Mouse (Mus musculus) heart, embryonic 11.5 days (tissue): Measurements from ENCODE around the gene Rbm4b. TPM values are rescaled to one million over a fixed set of nuclear protein-coding genes. Genes with fewer than 3 reads are reported as not detected.

Experiments
- polyA plus RNA-seq: library from polyadenylated mRNA; unstranded; fragments of >200 nt; fragmentation: Nextera tagmentation; extraction: Ambion mirVana; gene quantifications from 2 replicates; pipeline ENCODE4 v1.2.1, GENCODE M21; 2014

Gene Rbm4b
- polyA plus RNA-seq, 1 experiment from 2014 or later: 43.4 TPM

Other genes with a start within 250 kb of the Rbm4b start
- gene Pcx, start 246.0 kb upstream of the Rbm4b start, polyA plus RNA-seq: 12.8 and 13.9 TPM in 2 replicates
- 4.7 TPM in 2 replicates for gene Lrfn4, start 140.8 kb upstream of the Rbm4b start, polyA plus RNA-seq
- gene Rce1, start 130.9 kb upstream of the Rbm4b start, polyA plus RNA-seq: 39.0 and 39.9 TPM in 2 replicates
- gene Gm960, start 57.8 kb upstream of the Rbm4b start, polyA plus RNA-seq: 1.2 TPM in 2 replicates
- 0.42 and 0.49 TPM in 2 replicates for gene Sptbn2, start 45.3 kb upstream of the Rbm4b start, polyA plus RNA-seq
- 54.0 and 58.0 TPM in 2 replicates for gene Rbm4, start 37.4 kb downstream of the Rbm4b start, polyA plus RNA-seq
- 19.8 and 24.0 TPM in 2 replicates for gene Gm21992, start 55.1 kb downstream of the Rbm4b start, polyA plus RNA-seq
- 58.0 and 67.5 TPM in 2 replicates for gene Rbm14, start 55.1 kb downstream of the Rbm4b start, polyA plus RNA-seq
- gene Ccs, start 82.8 kb downstream of the Rbm4b start, polyA plus RNA-seq: 37.5 and 38.8 TPM in 2 replicates
- not detected in 2 replicates for gene Ccdc87, start 82.9 kb downstream of the Rbm4b start, polyA plus RNA-seq
- gene Ctsf, start 98.6 kb downstream of the Rbm4b start, polyA plus RNA-seq: 23.3 and 30.2 TPM in 2 replicates
- 4.5 and 5.2 TPM in 2 replicates for gene Actn3, start 121.4 kb downstream of the Rbm4b start, polyA plus RNA-seq
- gene Zdhhc24, start 122.2 kb downstream of the Rbm4b start, polyA plus RNA-seq: 7.1 and 8.9 TPM in 2 replicates
- gene Bbs1, start 150.1 kb downstream of the Rbm4b start, polyA plus RNA-seq: 1.9 and 2.9 TPM in 2 replicates
- 87.8 and 110 TPM in 2 replicates for gene Dpp3, start 171.8 kb downstream of the Rbm4b start, polyA plus RNA-seq
- gene Peli3, start 186.6 kb downstream of the Rbm4b start, polyA plus RNA-seq: 0.86 and 1.1 TPM in 2 replicates
- gene Mrpl11, start 205.7 kb downstream of the Rbm4b start, polyA plus RNA-seq: 117 and 129 TPM in 2 replicates
- gene Npas4, start 233.8 kb downstream of the Rbm4b start, polyA plus RNA-seq: 0.11 and 0.13 TPM in 2 replicates